Mouse (Mus musculus): Measurements from ENCODE around the gene Cox5b. TPM values are rescaled to one million over a fixed set of nuclear protein-coding genes. Genes with fewer than 3 reads are reported as not detected.

Cox5b gene
- polyA plus RNA-seq, 1 experiment from 2014 or later: 800 TPM

- no peak for DNase-seq (ENCODE audit: low spot score)
- Histone ChIP-seq H3K4me3 (ENCODE audit: low read depth, low read length) (no peak overlapping the region), H3K27me3 (replicated peaks; ENCODE audit: control insufficient read depth, insufficient read depth, low read length) (no peaks in the 10 kb centered on the region), H3K9me3 (ENCODE audit: control insufficient read depth, low read length) (no peaks in the 10 kb centered on the region), H3K4me1 (replicated peaks; ENCODE audit: control insufficient read depth, insufficient read depth, low read length) (peaks cover 7% of the 10 kb centered on the region; the same call in 1 of the 2 replicates), H3K36me3 (ENCODE audit: control insufficient read depth, insufficient read depth, low read length) (no peaks in the 10 kb centered on the region), H3K27ac (ENCODE audit: low read depth) (no peak overlapping the region), H3K4me2 (ENCODE audit: low read length) (no peak overlapping the region), H3K9ac (ENCODE audit: low read length) (no peak overlapping the region)
- ATAC-seq (replicated peaks; ENCODE audit: low FRiP score, low TSS enrichment, low read depth): no peak
- 53% methylated on average over 16 of the region's 16 CpGs for WGBS
These were observed 32.2 kb downstream of the Cox5b start for GRCm38 (mm10) chr1:36723146-36724056.

- H3K4me3 ChIP-seq (ENCODE audit: low read depth, low read length): no peak overlapping the region
- no peaks in the 10 kb centered on the region for H3K27me3 ChIP-seq (replicated peaks; ENCODE audit: control insufficient read depth, insufficient read depth, low read length)
- DNase-seq (ENCODE audit: low spot score) (no peak), ATAC-seq (replicated peaks; ENCODE audit: low FRiP score, low TSS enrichment, low read depth) (no peak)
- peaks cover 7% of the 10 kb centered on the region; the same call in 1 of the 2 replicates for H3K4me1 ChIP-seq (replicated peaks; ENCODE audit: control insufficient read depth, insufficient read depth, low read length)
- WGBS: 69% methylated on average over 4 of the region's 4 CpGs
- no peaks in the 10 kb centered on the region for H3K9me3 ChIP-seq (ENCODE audit: control insufficient read depth, low read length)
- H3K4me2 ChIP-seq (ENCODE audit: low read length): no peak overlapping the region
- H3K36me3 ChIP-seq (ENCODE audit: control insufficient read depth, insufficient read depth, low read length): no peaks in the 10 kb centered on the region
- H3K27ac ChIP-seq (ENCODE audit: low read depth): no peak overlapping the region
- no peak overlapping the region for H3K9ac ChIP-seq (ENCODE audit: low read length)
These were observed 32.8 kb downstream of the Cox5b start for GRCm38 (mm10) chr1:36724057-36724431.

- Histone ChIP-seq H3K4me3 (ENCODE audit: low read depth, low read length) (no peak overlapping the region), H3K27ac (ENCODE audit: low read depth) (no peak overlapping the region), H3K36me3 (ENCODE audit: control insufficient read depth, insufficient read depth, low read length) (no peaks in the 10 kb centered on the region), H3K4me2 (ENCODE audit: low read length) (no peak overlapping the region), H3K27me3 (replicated peaks; ENCODE audit: control insufficient read depth, insufficient read depth, low read length) (no peaks in the 10 kb centered on the region), H3K9ac (ENCODE audit: low read length) (no peak overlapping the region), H3K4me1 (replicated peaks; ENCODE audit: control insufficient read depth, insufficient read depth, low read length) (no peaks in the 10 kb centered on the region), H3K9me3 (ENCODE audit: control insufficient read depth, low read length) (no peaks in the 10 kb centered on the region)
- ATAC-seq (replicated peaks; ENCODE audit: low FRiP score, low TSS enrichment, low read depth): peak; percentile 50; the same call in 1 of the 2 replicates
- WGBS: 13% methylated on average over 4 of the region's 4 CpGs
- peak; percentile 91 for DNase-seq (ENCODE audit: low spot score)
These were observed 46.1 kb downstream of the Cox5b start for GRCm38 (mm10) chr1:36737300-36737699.

DNA sequence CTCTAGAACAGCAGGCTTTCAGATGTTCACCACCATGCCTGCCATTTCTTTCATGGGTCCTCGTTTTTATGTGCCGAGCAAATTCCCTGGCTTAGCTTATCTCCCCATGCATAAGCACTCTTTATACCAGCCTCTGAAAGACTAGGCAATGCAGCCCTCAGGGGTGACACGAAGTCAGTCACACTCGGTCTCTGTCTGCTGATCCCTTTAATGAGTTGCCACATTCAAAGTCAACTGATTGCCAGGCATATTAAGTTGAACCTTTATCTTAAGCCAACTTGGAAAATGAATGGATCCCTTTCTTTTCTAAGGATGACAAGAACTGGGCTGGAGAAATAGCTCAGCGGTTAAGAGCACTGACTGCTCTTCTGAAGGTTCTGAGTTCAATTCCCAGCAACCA, 48.0 kb downstream of the Cox5b start:
- Histone ChIP-seq H3K4me3 (ENCODE audit: low read depth, low read length) (no peak overlapping the region), H3K9me3 (ENCODE audit: control insufficient read depth, low read length) (no peaks in the 10 kb centered on the region), H3K27ac (ENCODE audit: low read depth) (no peak overlapping the region), H3K4me2 (ENCODE audit: low read length) (no peak overlapping the region), H3K27me3 (replicated peaks; ENCODE audit: control insufficient read depth, insufficient read depth, low read length) (0 out of 2 replicates have a peak, but pooled peaks cover 4% of the 10 kb centered on the region), H3K9ac (ENCODE audit: low read length) (no peak overlapping the region), H3K4me1 (replicated peaks; ENCODE audit: control insufficient read depth, insufficient read depth, low read length) (peaks cover under 1% of the 10 kb centered on the region; the same call in 1 of the 2 replicates), H3K36me3 (ENCODE audit: control insufficient read depth, insufficient read depth, low read length) (no peaks in the 10 kb centered on the region)
- WGBS: 75% methylated on average over 5 of the region's 5 CpGs
- ATAC-seq (replicated peaks; ENCODE audit: low FRiP score, low TSS enrichment, low read depth): no peak
- DNase-seq (ENCODE audit: low spot score): no peak

DNA sequence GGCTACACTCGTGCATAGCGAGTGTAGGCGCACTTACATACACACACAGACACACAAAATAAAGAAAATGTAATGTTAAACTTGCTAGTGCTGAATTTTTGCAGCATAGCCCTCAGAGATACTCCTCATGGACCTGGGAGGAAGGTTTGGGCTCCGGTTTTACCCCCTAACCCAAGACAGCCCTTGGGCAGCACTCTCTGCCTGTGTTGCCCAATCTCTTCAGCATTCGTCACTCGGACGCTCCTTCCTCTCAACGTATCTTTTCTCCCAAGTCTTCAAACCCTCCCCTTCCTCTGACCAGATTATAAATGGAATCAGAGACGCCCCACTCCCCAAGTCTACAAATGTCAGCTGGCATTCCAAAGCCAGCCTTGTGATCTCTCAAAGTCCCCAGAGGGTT, 51.8 kb downstream of the Cox5b start:
- Histone ChIP-seq H3K36me3 (ENCODE audit: control insufficient read depth, insufficient read depth, low read length) (no peaks in the 10 kb centered on the region), H3K27me3 (replicated peaks; ENCODE audit: control insufficient read depth, insufficient read depth, low read length) (0 out of 2 replicates have a peak, but pooled peaks cover 4% of the 10 kb centered on the region), H3K4me1 (replicated peaks; ENCODE audit: control insufficient read depth, insufficient read depth, low read length) (peaks cover 4% of the 10 kb centered on the region; the same call in 1 of the 2 replicates), H3K9me3 (ENCODE audit: control insufficient read depth, low read length) (no peaks in the 10 kb centered on the region), H3K9ac (ENCODE audit: low read length) (no peak overlapping the region), H3K4me2 (ENCODE audit: low read length) (no peak overlapping the region), H3K27ac (ENCODE audit: low read depth) (no peak overlapping the region), H3K4me3 (ENCODE audit: low read depth, low read length) (no peak overlapping the region)
- WGBS: 79% methylated on average over 9 of the region's 9 CpGs
- ATAC-seq (replicated peaks; ENCODE audit: low FRiP score, low TSS enrichment, low read depth): no peak
- DNase-seq (ENCODE audit: low spot score): no peak

Small RNA genes within 50 kb of the gene (microRNA-seq; reads per million reads assigned to microRNA genes)
- not detected for gene Gm24133

Other genes with a start within 250 kb of the Cox5b start
- gene Lman2l, start 246.2 kb upstream of the Cox5b start, polyA plus RNA-seq (2014; fragmentation: Nextera tagmentation; extraction: Ambion mirVana): 22.6 and 24.6 TPM in 2 replicates
- 27.7 and 30.2 TPM in 2 replicates for gene Cnnm4, start 219.8 kb upstream of the Cox5b start, polyA plus RNA-seq (2014; fragmentation: Nextera tagmentation; extraction: Ambion mirVana)
- 5.4 and 6.2 TPM in 2 replicates for gene Cnnm3, start 179.6 kb upstream of the Cox5b start, polyA plus RNA-seq (2014; fragmentation: Nextera tagmentation; extraction: Ambion mirVana)
- gene Ankrd23, start 154.6 kb upstream of the Cox5b start, polyA plus RNA-seq (2014; fragmentation: Nextera tagmentation; extraction: Ambion mirVana): 11.6 and 14.8 TPM in 2 replicates
- 0.99 TPM in 1 of 2 replicates, not detected in the other for gene Gm42417, start 152.0 kb upstream of the Cox5b start, polyA plus RNA-seq (2014; fragmentation: Nextera tagmentation; extraction: Ambion mirVana)
- 25.7 and 28.6 TPM in 2 replicates for gene Ankrd39, start 144.0 kb upstream of the Cox5b start, polyA plus RNA-seq (2014; fragmentation: Nextera tagmentation; extraction: Ambion mirVana)
- 2.8 and 2.9 TPM in 2 replicates for gene Sema4c, start 133.1 kb upstream of the Cox5b start, polyA plus RNA-seq (2014; fragmentation: Nextera tagmentation; extraction: Ambion mirVana)
- gene Fam178b, start 8.3 kb upstream of the Cox5b start, polyA plus RNA-seq (2014; fragmentation: Nextera tagmentation; extraction: Ambion mirVana): 0.39 and 0.55 TPM in 2 replicates
- not detected in 2 replicates for gene 4933424G06Rik, start 18.7 kb downstream of the Cox5b start, polyA plus RNA-seq (2014; fragmentation: Nextera tagmentation; extraction: Ambion mirVana)
- gene Actr1b, start 23.0 kb downstream of the Cox5b start, polyA plus RNA-seq (2014; fragmentation: Nextera tagmentation; extraction: Ambion mirVana): 97.0 and 101 TPM in 2 replicates
- gene Zap70, start 70.3 kb downstream of the Cox5b start, polyA plus RNA-seq (2014; fragmentation: Nextera tagmentation; extraction: Ambion mirVana): 0.46 and 0.72 TPM in 2 replicates

Data from intestine, embryonic 14.5 days (tissue).